Comparison of ENCODE assay signal across 24 mouse cellular contexts in genomic region chr1:54930670-54931200, GRCm38 (mm10). TPM values are rescaled to one million over a fixed set of nuclear protein-coding genes. Genes with fewer than 3 reads are reported as not detected.
DNase-seq lines count a peak whose midpoint lies in the region; ATAC-seq and TF ChIP-seq lines count a peak whose summit lies in the region.
"Had no signal": no experiment of that assay in that cellular context is flagged by ENCODE, and none has a peak within 500 bp of the region (broad histone marks: within the 10 kb centered on the region; RNA-seq: fewer than 3 reads in every experiment).

No protein-coding gene starts in this region.

- no peaks in the 10 kb centered on the region for H3K36me3 ChIP-seq in heart, embryonic 10.5 days
- no peaks in the 10 kb centered on the region for H3K36me3 ChIP-seq in ES-Bruce4 (ENCODE audit: control insufficient read depth, insufficient read depth, low read length, poor library complexity, severe bottlenecking)
- H3K36me3 ChIP-seq in forebrain, embryonic 12.5 days (replicated peaks): no peaks in the 10 kb centered on the region
- H3K36me3 ChIP-seq: embryonic facial prominence, embryonic 15.5 days; hindbrain, embryonic 12.5 days; midbrain, embryonic 15.5 days; neural tube, embryonic 13.5 days had no signal

- no peak overlapping the region for H3K4me3 ChIP-seq in heart, embryonic 10.5 days
- H3K4me3 ChIP-seq in ES-Bruce4 (ENCODE audit: low read depth, low read length): no peak overlapping the region
- H3K4me3 ChIP-seq in embryonic fibroblast, embryonic 13.5 days (ENCODE audit: insufficient read depth, low read length): no peak overlapping the region
- no peak overlapping the region for H3K4me3 ChIP-seq in forebrain, embryonic 12.5 days (replicated peaks)
- H3K4me3 ChIP-seq: embryonic facial prominence, embryonic 15.5 days; heart, adult 2 months; hindbrain, embryonic 12.5 days; left cerebral cortex, adult 2 months; midbrain, embryonic 15.5 days; neural tube, embryonic 13.5 days had no signal

- H3K4me1 ChIP-seq in heart, embryonic 10.5 days: peaks cover 13% of the 10 kb centered on the region; the same call in 1 of the 2 replicates
- H3K4me1 ChIP-seq in ES-Bruce4 (ENCODE audit: control insufficient read depth, insufficient read depth, low read length): no peaks in the 10 kb centered on the region
- peaks cover 6% of the 10 kb centered on the region for H3K4me1 ChIP-seq in embryonic fibroblast, embryonic 13.5 days (ENCODE audit: control insufficient read depth, insufficient read depth, low read length)
- peaks cover 5% of the 10 kb centered on the region; the same call in 1 of the 2 replicates for H3K4me1 ChIP-seq in forebrain, embryonic 12.5 days
- H3K4me1 ChIP-seq: embryonic facial prominence, embryonic 15.5 days had no signal

- TF ChIP-seq EP300 in ES-Bruce4 (IDR thresholded peaks at IDR 0.05; ENCODE audit: insufficient read depth, low read depth, low read length): peak; percentile 70; the same call in 1 of the 2 replicates

- no peaks in the 10 kb centered on the region for H3K27me3 ChIP-seq in heart, embryonic 10.5 days (ENCODE audit: insufficient read depth, poor library complexity, severe bottlenecking)
- no peaks in the 10 kb centered on the region for H3K27me3 ChIP-seq in ES-Bruce4 (ENCODE audit: control insufficient read depth, insufficient read depth, low read length, poor library complexity, severe bottlenecking)
- H3K27me3 ChIP-seq in forebrain, embryonic 12.5 days: no peaks in the 10 kb centered on the region
- H3K27me3 ChIP-seq: embryonic facial prominence, embryonic 15.5 days; hindbrain, embryonic 12.5 days; midbrain, embryonic 15.5 days; neural tube, embryonic 13.5 days had no signal

- 0 out of 2 replicates have a peak overlapping the region, but pooled peaks have one; percentile 6 for H3K27ac ChIP-seq in heart, embryonic 10.5 days
- H3K27ac ChIP-seq in ES-Bruce4 (ENCODE audit: insufficient read depth, low read length): peak overlapping the region; percentile 59
- H3K27ac ChIP-seq in embryonic fibroblast, embryonic 13.5 days (ENCODE audit: insufficient read depth, low read length): peak overlapping the region; percentile 36; the same call in 1 of the 2 replicates
- H3K27ac ChIP-seq in forebrain, embryonic 12.5 days: no peak overlapping the region
- H3K27ac ChIP-seq: embryonic facial prominence, embryonic 15.5 days; heart, adult 2 months; hindbrain, embryonic 12.5 days; left cerebral cortex, adult 2 months; midbrain, embryonic 15.5 days; neural tube, embryonic 13.5 days had no signal

- no peak overlapping the region for H3K9ac ChIP-seq in ES-Bruce4 (ENCODE audit: low read depth, poor library complexity, severe bottlenecking)
- H3K9ac ChIP-seq in forebrain, embryonic 12.5 days: no peak overlapping the region
- H3K9ac ChIP-seq: embryonic facial prominence, embryonic 15.5 days; hindbrain, embryonic 12.5 days; midbrain, embryonic 15.5 days; neural tube, embryonic 13.5 days had no signal

- peak; percentile 74 for DNase-seq in heart, embryonic 10.5 days (ENCODE audit: low spot score)
- no peak for DNase-seq in heart, adult 8-10 months (ENCODE audit: low spot score)
- DNase-seq in yolk sac, embryonic 10.5 days (ENCODE audit: low spot score): peak; percentile 40
- no peak for DNase-seq in layer of hippocampus, adult 9-10 months (ENCODE audit: low spot score)
- DNase-seq: cerebellum, adult 11 months; cerebellum, adult 9-11 months; gastrocnemius, postnatal 14 days; heart, adult 2 months; kidney, adult 11 months; lung, adult 18-20 months; lung, postnatal 36 days; right cerebral cortex, postnatal 4 days; thymus, adult 18-20 months; thymus, postnatal 36 days had no signal

- TF ChIP-seq CTCF in ES-Bruce4 (IDR thresholded peaks at IDR 0.05; ENCODE audit: low read depth, low read length): no peak
- no peak for TF ChIP-seq CTCF in embryonic fibroblast, embryonic 13.5 days (IDR thresholded peaks at IDR 0.05; ENCODE audit: borderline replicate concordance, insufficient read depth, low read length)

- no peak for TF ChIP-seq POLR2A in ES-Bruce4 (IDR thresholded peaks at IDR 0.05; ENCODE audit: insufficient read depth, low read length)
- TF ChIP-seq POLR2A in embryonic fibroblast, embryonic 13.5 days (IDR thresholded peaks at IDR 0.05; ENCODE audit: low read depth, low read length): no peak

- no peak overlapping the region for H3K4me2 ChIP-seq in forebrain, embryonic 12.5 days
- H3K4me2 ChIP-seq: embryonic facial prominence, embryonic 15.5 days; hindbrain, embryonic 12.5 days; liver, embryonic 11.5 days; midbrain, embryonic 15.5 days; neural tube, embryonic 13.5 days had no signal

- ATAC-seq in forebrain, embryonic 12.5 days (ENCODE audit: low FRiP score): no peak
- ATAC-seq: forebrain, embryonic 16.5 days; midbrain, embryonic 15.5 days had no signal

- 50% methylated on average over 8 of the region's 8 CpGs for WGBS in heart, embryonic 10.5 days
- WGBS in forebrain, embryonic 12.5 days: 71% methylated on average over 8 of the region's 8 CpGs

- H3K9me3 ChIP-seq in heart, embryonic 10.5 days: no peaks in the 10 kb centered on the region
- H3K9me3 ChIP-seq in ES-Bruce4 (replicated peaks; ENCODE audit: control insufficient read depth, insufficient read depth, low read length, poor library complexity, severe bottlenecking): no peaks in the 10 kb centered on the region
- no peaks in the 10 kb centered on the region for H3K9me3 ChIP-seq in forebrain, embryonic 12.5 days
- H3K9me3 ChIP-seq: embryonic facial prominence, embryonic 15.5 days; hindbrain, embryonic 12.5 days; midbrain, embryonic 15.5 days; neural tube, embryonic 13.5 days had no signal

RNA-seq across cellular contexts. Expression of gene Ankrd44, which starts 4.5 kb away (rescaled TPM):
- 10.9 and 11.9 TPM in 2 replicates for polyA plus RNA-seq in heart, embryonic 10.5 days (2016; fragmentation: Nextera tagmentation; extraction: Ambion mirVana)
- 10 to 100 TPM in 1 of 4 experiments, 1 to 10 TPM in 3; 6.9 to 13.4 (median 8.3) TPM for total RNA-seq in heart, adult 8-10 months (2022)
- polyA plus RNA-seq in ES-Bruce4 (2011; ENCODE audit: insufficient read depth, insufficient read length, low read depth, missing spikeins): 4.6 and 5.2 TPM in 2 replicates
- polyA plus RNA-seq in embryonic fibroblast, embryonic 13.5 days (2011; ENCODE audit: insufficient read length, low read depth, missing spikeins): 18.8 and 24.8 TPM in 2 replicates
- 19.6 and 21.6 TPM in 2 replicates for polyA plus RNA-seq in forebrain, embryonic 12.5 days (2016; fragmentation: Nextera tagmentation; extraction: Ambion mirVana)

Comparison
In these comparisons a context has a peak if more than half of its experiments do, and no peak if none do; other contexts are left out.
1. DNase-seq: peak in heart, embryonic 10.5 days (single experiment) and yolk sac, embryonic 10.5 days (single experiment); none in heart, adult 8-10 months (single experiment) and layer of hippocampus, adult 9-10 months (single experiment).